Mouse (Mus musculus) neutrophil, adult 83 days (primary cell): ENCODE measurements around the gene Olfr684. TPM values are rescaled to one million over a fixed set of nuclear protein-coding genes. Genes with fewer than 3 reads are reported as not detected.

Source experiments
- total RNA-seq, 2 experiments: library from RNA; stranded (reverse); gene quantifications; one replicate each; pipeline ENCODE4 v1.2.4; 2023

Olfr684 gene
- not detected for total RNA-seq

DNA sequence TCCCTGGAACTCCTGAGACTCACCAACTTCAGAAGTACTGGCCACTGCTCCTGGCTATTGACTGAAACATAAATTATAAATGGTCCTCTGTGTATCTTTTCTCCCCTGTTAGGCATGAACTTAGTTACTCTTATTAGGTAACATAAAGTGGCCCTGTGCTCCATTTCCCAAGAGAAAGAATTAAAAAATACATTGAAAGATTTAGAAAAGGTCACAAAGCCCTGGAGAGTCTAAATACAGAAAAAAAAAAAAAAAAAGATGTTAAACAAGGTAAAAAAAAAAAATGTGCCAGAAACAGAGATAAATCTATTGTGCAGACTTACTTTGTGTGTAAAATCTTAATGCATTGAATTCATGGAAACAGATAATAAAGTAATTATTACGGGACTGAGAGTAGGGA, at the start of gene Olfr684:
Gene Olfr684, minus strand, starts transcription at position 101 of the 400 bp plus-strand sequence.

DNA sequence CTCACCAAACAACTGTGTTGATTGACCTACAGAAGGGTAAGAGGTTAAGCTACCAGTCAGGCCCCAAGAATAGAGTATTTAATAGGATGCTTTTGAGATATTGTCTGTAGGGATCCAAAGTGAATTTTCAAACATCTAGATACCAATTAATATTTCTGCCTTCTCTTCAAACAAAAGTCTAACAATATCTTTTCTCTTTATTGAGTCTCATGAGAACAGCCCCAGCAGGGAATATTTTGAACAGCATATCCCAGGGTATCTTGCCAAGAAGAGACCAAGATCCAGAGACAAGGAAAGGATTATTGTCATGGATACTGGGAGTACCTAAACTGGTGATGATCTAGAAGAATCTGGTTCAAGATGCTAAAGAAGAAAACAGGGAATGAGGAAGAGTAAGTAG, 43.9 kb upstream of the Olfr684 start, which contains the start of gene Olfr686:
Gene Olfr686, minus strand, starts transcription at position 101 of the 400 bp plus-strand sequence.

GRCm38 (mm10) chr7:105185912-105186311, 22.5 kb upstream of the Olfr684 start, which contains the start of gene Olfr685:
Olfr685 (minus strand) TSS chr7:105186012.

GRCm38 (mm10) chr7:105146912-105147311, 16.5 kb downstream of the Olfr684 start, which contains the start of gene Olfr683:
Olfr683 (minus strand) TSS chr7:105147012.

DNA sequence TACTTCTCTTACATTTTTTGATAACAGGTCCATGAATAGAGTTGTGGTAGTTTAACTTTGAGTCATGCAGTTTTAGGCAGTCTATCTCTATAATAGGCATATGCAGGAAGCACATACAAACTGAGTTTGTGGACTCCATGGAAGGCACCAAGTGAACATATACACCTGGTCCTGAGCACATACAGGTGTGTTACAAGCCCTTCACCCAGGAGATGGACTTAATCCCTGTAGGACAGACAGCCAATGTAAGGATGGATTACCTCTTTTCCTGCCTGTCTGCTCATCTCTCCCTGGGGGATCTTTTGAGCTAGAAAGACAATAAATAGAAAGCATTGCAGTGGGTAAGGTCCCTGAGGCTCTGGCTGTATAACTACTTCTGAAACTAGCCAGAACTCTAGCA, 46.9 kb downstream of the Olfr684 start, which contains the start of gene Olfr681:
Gene Olfr681, plus strand, starts transcription at position 301 of the 400 bp plus-strand sequence.

Other genes starting within 250 kb of the Olfr684 start
- gene Olfr667, start 242.2 kb downstream of the Olfr684 start, total RNA-seq = not detected
- not detected for gene Olfr668, start 235.6 kb downstream of the Olfr684 start, total RNA-seq
- gene Olfr669, start 229.4 kb downstream of the Olfr684 start, total RNA-seq = not detected
- not detected for gene Olfr670, start 201.0 kb downstream of the Olfr684 start, total RNA-seq
- not detected for gene Olfr671, start 184.5 kb downstream of the Olfr684 start, total RNA-seq
- not detected for gene Olfr672, start 161.6 kb downstream of the Olfr684 start, total RNA-seq
- not detected for gene Olfr675, start 135.2 kb downstream of the Olfr684 start, total RNA-seq
- gene Olfr676, start 131.0 kb downstream of the Olfr684 start, total RNA-seq = not detected
- not detected for gene Olfr677, start 112.3 kb downstream of the Olfr684 start, total RNA-seq
- gene Olfr678, start 99.2 kb downstream of the Olfr684 start, total RNA-seq = not detected
- not detected for gene Olfr679, start 82.4 kb downstream of the Olfr684 start, total RNA-seq
- gene Olfr680-ps1, start 70.8 kb downstream of the Olfr684 start, total RNA-seq = not detected
- not detected for gene Olfr681, start 46.8 kb downstream of the Olfr684 start, total RNA-seq
- gene Olfr683, start 16.6 kb downstream of the Olfr684 start, total RNA-seq = not detected
- not detected for gene Olfr685, start 22.4 kb upstream of the Olfr684 start, total RNA-seq
- gene Olfr686, start 43.8 kb upstream of the Olfr684 start, total RNA-seq = not detected
- not detected for gene Olfr688, start 124.4 kb upstream of the Olfr684 start, total RNA-seq
- gene Olfr689, start 147.5 kb upstream of the Olfr684 start, total RNA-seq = not detected
- gene Olfr690, start 170.5 kb upstream of the Olfr684 start, total RNA-seq = under 1 TPM in 1 of 2 experiments, not detected in 1; 0.15 TPM
- gene Olfr691, start 178.6 kb upstream of the Olfr684 start, total RNA-seq = under 1 TPM; 0.61 to 0.71 TPM
- gene Olfr692, start 204.6 kb upstream of the Olfr684 start, total RNA-seq = not detected
- gene Gm5901, start 211.4 kb upstream of the Olfr684 start, total RNA-seq = not detected
- 100 to 1,000 TPM; 170 to 172 TPM for gene Fam160a2, start 236.4 kb upstream of the Olfr684 start, total RNA-seq
- under 1 TPM; 0.31 to 0.64 TPM for gene Cnga4, start 240.9 kb upstream of the Olfr684 start, total RNA-seq